Mouse (Mus musculus): ENCODE data around the gene Srpr. TPM values are rescaled to one million over a fixed set of nuclear protein-coding genes. Genes with fewer than 3 reads are reported as not detected.

The Srpr gene
- polyA plus RNA-seq, 1 experiment from 2014 or later: 55.1 TPM

- ATAC-seq (no peak), DNase-seq (ENCODE audit: low spot score) (no peak)
- H3K4me3 ChIP-seq (ENCODE audit: low read depth, low read length): no peak overlapping the region
- H3K36me3 ChIP-seq (ENCODE audit: control insufficient read depth, insufficient read depth, low read length): peaks cover 4% of the 10 kb centered on the region
- 85% methylated on average over 5 of the region's 5 CpGs for WGBS
- H3K27me3 ChIP-seq (replicated peaks; ENCODE audit: control insufficient read depth, insufficient read depth, low read length): no peaks in the 10 kb centered on the region
- no peak overlapping the region for H3K4me2 ChIP-seq (ENCODE audit: low read length)
- no peak overlapping the region for H3K27ac ChIP-seq (ENCODE audit: low read depth, low read length)
- H3K4me1 ChIP-seq (ENCODE audit: control insufficient read depth, insufficient read depth, low read length): peaks cover 4% of the 10 kb centered on the region; the same call in 1 of the 2 replicates
- no peak overlapping the region for H3K9ac ChIP-seq (ENCODE audit: low read length)
- no peaks in the 10 kb centered on the region for H3K9me3 ChIP-seq (replicated peaks; ENCODE audit: control insufficient read depth, low read length)
Measured at GRCm38 (mm10) chr9:35164142-35164874, 35.7 kb upstream of the Srpr start.

- H3K27ac ChIP-seq (ENCODE audit: low read depth, low read length): 0 out of 2 replicates have a peak overlapping the region, but pooled peaks have one; percentile 49
- H3K27me3 ChIP-seq (replicated peaks; ENCODE audit: control insufficient read depth, insufficient read depth, low read length): no peaks in the 10 kb centered on the region
- peaks cover 17% of the 10 kb centered on the region for H3K36me3 ChIP-seq (ENCODE audit: control insufficient read depth, insufficient read depth, low read length)
- H3K9ac ChIP-seq (ENCODE audit: low read length): no peak overlapping the region
- H3K4me3 ChIP-seq (ENCODE audit: low read depth, low read length): no peak overlapping the region
- H3K9me3 ChIP-seq (replicated peaks; ENCODE audit: control insufficient read depth, low read length): no peaks in the 10 kb centered on the region
- peaks cover 4% of the 10 kb centered on the region; the same call in 1 of the 2 replicates for H3K4me1 ChIP-seq (ENCODE audit: control insufficient read depth, insufficient read depth, low read length)
- H3K4me2 ChIP-seq (ENCODE audit: low read length): no peak overlapping the region
- 19% methylated on average over 2 of the region's 3 CpGs for WGBS
- ATAC-seq (peak; percentile 68), DNase-seq (ENCODE audit: low spot score) (peak; percentile 80)
Measured at GRCm38 (mm10) chr9:35166144-35166797, 33.7 kb upstream of the Srpr start.

GRCm38 (mm10) chr9:35166798-35167635 is 33.0 kb upstream of the Srpr start:
- Histone ChIP-seq H3K9me3 (replicated peaks; ENCODE audit: control insufficient read depth, low read length) (no peaks in the 10 kb centered on the region), H3K27me3 (replicated peaks; ENCODE audit: control insufficient read depth, insufficient read depth, low read length) (no peaks in the 10 kb centered on the region), H3K9ac (ENCODE audit: low read length) (no peak overlapping the region), H3K4me3 (ENCODE audit: low read depth, low read length) (no peak overlapping the region), H3K27ac (ENCODE audit: low read depth, low read length) (peak overlapping the region; percentile 49), H3K4me1 (ENCODE audit: control insufficient read depth, insufficient read depth, low read length) (peaks cover 4% of the 10 kb centered on the region; the same call in 1 of the 2 replicates), H3K4me2 (ENCODE audit: low read length) (0 out of 2 replicates have a peak overlapping the region, but pooled peaks have one; percentile 13), H3K36me3 (ENCODE audit: control insufficient read depth, insufficient read depth, low read length) (peaks cover 17% of the 10 kb centered on the region)
- peak; percentile 69 for DNase-seq (ENCODE audit: low spot score)
- WGBS: 3% methylated on average over 9 of the region's 9 CpGs
- peak; percentile 67 for ATAC-seq

- DNase-seq (ENCODE audit: low spot score) (no peak), ATAC-seq (no peak)
- Histone ChIP-seq H3K4me2 (ENCODE audit: low read length) (no peak overlapping the region), H3K4me1 (ENCODE audit: control insufficient read depth, insufficient read depth, low read length) (peaks cover 11% of the 10 kb centered on the region; the same call in 1 of the 2 replicates), H3K9ac (ENCODE audit: low read length) (no peak overlapping the region), H3K9me3 (replicated peaks; ENCODE audit: control insufficient read depth, low read length) (no peaks in the 10 kb centered on the region), H3K27ac (ENCODE audit: low read depth, low read length) (no peak overlapping the region), H3K27me3 (replicated peaks; ENCODE audit: control insufficient read depth, insufficient read depth, low read length) (no peaks in the 10 kb centered on the region), H3K36me3 (ENCODE audit: control insufficient read depth, insufficient read depth, low read length) (peaks cover 12% of the 10 kb centered on the region), H3K4me3 (ENCODE audit: low read depth, low read length) (no peak overlapping the region)
- 91% methylated on average over 7 of the region's 7 CpGs for WGBS
Measured at GRCm38 (mm10) chr9:35170071-35170470, 29.9 kb upstream of the Srpr start.

GRCm38 (mm10) chr9:35173331-35173730 is 26.6 kb upstream of the Srpr start:
- DNase-seq (ENCODE audit: low spot score): no peak
- 89% methylated on average over 1 of the region's 1 CpGs for WGBS
- peaks cover 9% of the 10 kb centered on the region; the same call in 1 of the 2 replicates for H3K4me1 ChIP-seq (ENCODE audit: control insufficient read depth, insufficient read depth, low read length)
- no peaks in the 10 kb centered on the region for H3K9me3 ChIP-seq (replicated peaks; ENCODE audit: control insufficient read depth, low read length)
- H3K4me3 ChIP-seq (ENCODE audit: low read depth, low read length): no peak overlapping the region
- no peak overlapping the region for H3K27ac ChIP-seq (ENCODE audit: low read depth, low read length)
- H3K36me3 ChIP-seq (ENCODE audit: control insufficient read depth, insufficient read depth, low read length): peaks cover 12% of the 10 kb centered on the region
- H3K4me2 ChIP-seq (ENCODE audit: low read length): no peak overlapping the region
- ATAC-seq: no peak
- H3K9ac ChIP-seq (ENCODE audit: low read length): no peak overlapping the region
- H3K27me3 ChIP-seq (replicated peaks; ENCODE audit: control insufficient read depth, insufficient read depth, low read length): no peaks in the 10 kb centered on the region

- H3K4me1 ChIP-seq (ENCODE audit: control insufficient read depth, insufficient read depth, low read length): peaks cover 9% of the 10 kb centered on the region; the same call in 1 of the 2 replicates
- ATAC-seq: peak; percentile 98
- peak within 1 kb of the TSS; percentile 86 for H3K27ac ChIP-seq (ENCODE audit: low read depth, low read length)
- H3K4me2 ChIP-seq (ENCODE audit: low read length): peak within 1 kb of the TSS; percentile 86
- no peaks in the 10 kb centered on the region for H3K27me3 ChIP-seq (replicated peaks; ENCODE audit: control insufficient read depth, insufficient read depth, low read length)
- under 1% methylated on average over 38 of the region's 38 CpGs for WGBS
- peak within 1 kb of the TSS; percentile 67 for H3K9ac ChIP-seq (ENCODE audit: low read length)
- H3K9me3 ChIP-seq (replicated peaks; ENCODE audit: control insufficient read depth, low read length): no peaks in the 10 kb centered on the region
- peak within 1 kb of the TSS; percentile 54 for H3K4me3 ChIP-seq (ENCODE audit: low read depth, low read length)
- H3K36me3 ChIP-seq (ENCODE audit: control insufficient read depth, insufficient read depth, low read length): peaks cover 5% of the 10 kb centered on the region; the same call in 1 of the 2 replicates
- peak; percentile 98 for DNase-seq (ENCODE audit: low spot score)
Measured at GRCm38 (mm10) chr9:35175251-35176123, 24.5 kb upstream of the Srpr start, which contains the start of gene Dcps. Gene Dcps, minus strand, starts transcription at chr9:35176061.

- peak; percentile 19 for ATAC-seq
- 47% methylated on average over 14 of the region's 14 CpGs for WGBS
Measured at GRCm38 (mm10) chr9:35176124-35176659, 23.8 kb upstream of the Srpr start.

More at GRCm38 (mm10) chr9:35176124-35176659, 23.8 kb upstream of the Srpr start:
- no peaks in the 10 kb centered on the region; the same call in 1 of the 2 replicates for H3K36me3 ChIP-seq (ENCODE audit: control insufficient read depth, insufficient read depth, low read length)
- DNase-seq (ENCODE audit: low spot score): no peak
- no peaks in the 10 kb centered on the region for H3K9me3 ChIP-seq (replicated peaks; ENCODE audit: control insufficient read depth, low read length)
- 0 out of 2 replicates have a peak overlapping the region, but pooled peaks have one; percentile 86 for H3K27ac ChIP-seq (ENCODE audit: low read depth, low read length)
- H3K4me2 ChIP-seq (ENCODE audit: low read length): peak overlapping the region; percentile 86
- H3K9ac ChIP-seq (ENCODE audit: low read length): peak overlapping the region; percentile 67
- H3K27me3 ChIP-seq (replicated peaks; ENCODE audit: control insufficient read depth, insufficient read depth, low read length): no peaks in the 10 kb centered on the region
- H3K4me1 ChIP-seq (ENCODE audit: control insufficient read depth, insufficient read depth, low read length): peaks cover 9% of the 10 kb centered on the region; the same call in 1 of the 2 replicates
- H3K4me3 ChIP-seq (ENCODE audit: low read depth, low read length): peak overlapping the region; percentile 54

All from forebrain, embryonic 14.5 days (tissue).